Mouse (Mus musculus): ENCODE measurements around the gene Rnf215. TPM values are rescaled to one million over a fixed set of nuclear protein-coding genes. Genes with fewer than 3 reads are reported as not detected.

The Rnf215 gene
- total and polyA plus RNA-seq, 2 experiments from 2014 or later, result 49.7 to 90.4 TPM

DNA sequence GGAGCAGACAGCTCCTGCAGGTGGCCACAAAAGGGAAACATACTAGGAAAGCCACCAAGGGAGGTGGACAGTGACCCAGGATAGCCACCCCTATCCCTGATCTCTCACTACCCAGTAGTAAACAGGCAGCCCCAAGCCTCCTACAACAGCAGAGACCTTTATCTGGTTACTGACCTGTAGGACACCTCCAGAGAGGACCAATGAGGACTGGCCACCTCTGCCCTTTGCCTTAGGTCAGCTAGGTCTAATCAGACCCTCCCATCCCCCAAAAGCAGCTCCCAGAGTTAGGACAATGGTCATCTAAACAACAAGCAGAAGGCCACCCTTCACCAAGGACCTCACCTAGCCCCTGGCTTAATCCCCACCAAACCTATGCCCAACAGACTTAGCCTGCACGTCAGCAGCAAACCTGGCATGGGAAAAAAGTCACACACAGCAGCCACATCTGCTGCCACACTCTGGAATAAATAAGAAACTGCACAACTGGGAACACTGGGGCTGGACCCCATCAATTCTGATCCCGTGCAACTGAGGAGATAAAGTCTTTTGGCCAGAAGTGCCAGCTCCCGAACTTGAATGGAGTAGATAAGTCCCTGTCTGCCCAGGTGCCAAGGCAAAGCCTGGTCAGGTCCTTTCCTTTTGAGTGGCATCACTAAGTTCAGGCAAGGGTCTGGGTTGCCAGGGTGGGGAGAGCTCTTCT is 17.5 kb upstream of the Rnf215 start:
- H3K9me3 ChIP-seq (ENCODE audit: low read length), result no peaks in the 10 kb centered on the region
- peak overlapping the region; percentile 89; the same call in 1 of the 2 replicates for H3K27ac ChIP-seq
- WGBS, result 12% methylated on average over 3 of the region's 3 CpGs
- peak overlapping the region; percentile 79 for H3K4me2 ChIP-seq (ENCODE audit: low read depth, low read length)
- H3K36me3 ChIP-seq (ENCODE audit: insufficient read depth, low read length), result no peaks in the 10 kb centered on the region
- ATAC-seq (peak; percentile 43), DNase-seq (ENCODE audit: low spot score) (peak; percentile 50)
- H3K4me1 ChIP-seq (ENCODE audit: insufficient read depth, low read length), result peaks cover 25% of the 10 kb centered on the region
- H3K27me3 ChIP-seq (ENCODE audit: insufficient read depth, low read length), result no peaks in the 10 kb centered on the region
- peak overlapping the region; percentile 82 for H3K9ac ChIP-seq (replicated peaks; ENCODE audit: low read length)
- TF ChIP-seq CTCF (IDR thresholded peaks at IDR 0.05; ENCODE audit: low read depth), result peak; percentile 49
- H3K4me3 ChIP-seq (ENCODE audit: low read length), result peak overlapping the region; percentile 63

DNA sequence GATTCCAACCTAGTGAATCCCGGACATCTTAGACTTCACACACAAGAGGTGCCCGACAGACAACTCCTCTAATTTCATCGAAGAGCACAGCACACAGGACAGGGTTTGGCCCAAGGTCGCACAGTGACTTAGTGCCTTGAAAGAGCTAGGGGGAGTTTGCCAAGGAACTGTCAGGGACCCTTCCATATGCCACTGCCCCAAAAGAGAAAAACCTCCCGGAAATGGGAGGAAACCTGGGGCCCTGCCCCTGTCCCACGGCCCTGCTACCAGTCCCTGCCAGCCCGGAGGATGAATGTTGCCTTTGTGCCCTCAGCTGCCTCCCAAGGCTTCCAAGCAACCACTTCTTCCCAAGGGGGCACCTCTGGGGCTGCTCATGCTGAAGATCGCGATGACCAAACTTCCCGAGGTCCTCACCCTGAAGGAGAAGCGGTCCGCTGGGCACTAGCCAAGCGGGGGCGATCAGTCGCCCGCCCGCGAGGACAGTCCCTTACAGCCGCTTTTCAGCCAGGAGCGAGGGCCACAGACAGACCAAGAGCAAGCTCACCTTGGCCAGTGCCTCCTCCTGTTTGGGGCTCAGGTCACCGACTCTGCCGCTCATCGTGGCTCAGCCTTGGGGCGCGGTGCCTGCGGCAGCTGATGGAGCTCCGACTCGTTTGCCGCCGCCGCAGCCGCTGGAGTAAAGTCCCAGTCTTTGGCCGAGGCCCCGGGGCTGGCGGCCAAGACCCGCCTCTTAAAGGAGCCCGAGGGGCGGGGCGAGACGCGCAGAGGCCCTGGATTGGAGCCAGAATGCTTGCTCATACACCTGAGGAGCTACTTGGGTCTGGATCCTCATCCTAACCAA is 16.7 kb upstream of the Rnf215 start:
- WGBS, result 2% methylated on average over 41 of the region's 41 CpGs
- peak overlapping the region; percentile 89 for H3K27ac ChIP-seq

DNA sequence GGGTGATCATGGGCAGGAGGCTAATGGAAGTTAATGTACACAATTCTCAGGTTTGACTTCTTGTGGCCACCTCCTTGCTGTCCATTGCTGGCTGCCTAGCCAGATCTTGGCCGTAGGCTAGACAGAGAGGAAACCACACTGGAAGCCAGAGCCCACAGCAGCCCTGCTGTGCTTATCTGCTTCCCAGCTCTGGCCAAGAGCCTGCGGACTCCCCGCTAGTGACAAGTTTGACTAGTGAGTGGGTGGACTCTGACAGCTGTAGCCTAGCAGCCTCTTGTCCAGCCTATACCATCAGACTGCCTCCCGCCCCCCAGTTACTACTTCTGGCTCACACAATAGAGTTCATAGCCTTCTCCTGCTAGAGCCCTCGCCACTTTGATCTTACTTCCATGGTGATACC is 15.4 kb upstream of the Rnf215 start:
- Histone ChIP-seq H3K9me3 (ENCODE audit: low read length) (0 out of 2 replicates have a peak, but pooled peaks cover 2% of the 10 kb centered on the region), H3K36me3 (ENCODE audit: insufficient read depth, low read length) (no peaks in the 10 kb centered on the region), H3K9ac (replicated peaks; ENCODE audit: low read length) (no peak overlapping the region), H3K4me3 (ENCODE audit: low read length) (no peak overlapping the region), H3K27ac (no peak overlapping the region), H3K4me1 (ENCODE audit: insufficient read depth, low read length) (peaks cover 25% of the 10 kb centered on the region), H3K4me2 (ENCODE audit: low read depth, low read length) (no peak overlapping the region), H3K27me3 (ENCODE audit: insufficient read depth, low read length) (no peaks in the 10 kb centered on the region)
- TF ChIP-seq CTCF (IDR thresholded peaks at IDR 0.05; ENCODE audit: low read depth), result no peak
- WGBS, result 55% methylated on average over 5 of the region's 5 CpGs
- DNase-seq (ENCODE audit: low spot score), result no peak
- ATAC-seq, result no peak

More for the DNA sequence above, 16.7 kb upstream of the Rnf215 start:
- Histone ChIP-seq H3K4me2 (ENCODE audit: low read depth, low read length) (peak overlapping the region; percentile 79), H3K27me3 (ENCODE audit: insufficient read depth, low read length) (no peaks in the 10 kb centered on the region), H3K4me1 (ENCODE audit: insufficient read depth, low read length) (peaks cover 25% of the 10 kb centered on the region), H3K4me3 (ENCODE audit: low read length) (peak overlapping the region; percentile 63), H3K9ac (replicated peaks; ENCODE audit: low read length) (peak overlapping the region; percentile 82), H3K36me3 (ENCODE audit: insufficient read depth, low read length) (no peaks in the 10 kb centered on the region), H3K9me3 (ENCODE audit: low read length) (no peaks in the 10 kb centered on the region)
- TF ChIP-seq CTCF (IDR thresholded peaks at IDR 0.05; ENCODE audit: low read depth), result no peak
- DNase-seq (ENCODE audit: low spot score) (peak; percentile 89), ATAC-seq (peak; percentile 78)

DNA sequence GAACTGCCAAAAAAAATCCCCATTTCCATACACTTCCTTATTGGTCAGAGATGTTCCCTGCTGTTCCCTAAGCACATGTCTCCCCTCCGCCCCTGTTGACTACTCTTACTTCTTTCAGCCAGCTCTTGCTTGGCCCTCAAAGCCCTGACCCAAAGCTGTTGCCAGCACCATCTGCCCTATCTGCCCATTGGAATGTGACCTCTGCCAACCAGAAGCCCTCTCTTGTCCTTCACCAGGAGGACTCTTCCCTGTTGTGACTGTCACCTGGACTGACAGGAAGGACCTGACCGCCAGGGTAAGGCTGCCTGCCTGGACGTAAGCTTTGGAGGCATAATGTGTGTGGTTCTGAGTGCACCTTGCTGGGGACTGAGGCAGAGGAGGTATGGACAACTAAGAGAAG is 13.3 kb upstream of the Rnf215 start:
- 86% methylated on average over 3 of the region's 3 CpGs for WGBS
- TF ChIP-seq CTCF (IDR thresholded peaks at IDR 0.05; ENCODE audit: low read depth), result no peak
- no peak overlapping the region for H3K4me2 ChIP-seq (ENCODE audit: low read depth, low read length)
- ATAC-seq, result no peak
- H3K27ac ChIP-seq, result no peak overlapping the region
- no peak overlapping the region for H3K9ac ChIP-seq (replicated peaks; ENCODE audit: low read length)
- no peaks in the 10 kb centered on the region for H3K36me3 ChIP-seq (ENCODE audit: insufficient read depth, low read length)
- peaks cover 3% of the 10 kb centered on the region; the same call in 1 of the 2 replicates for H3K9me3 ChIP-seq (ENCODE audit: low read length)
- no peak for DNase-seq (ENCODE audit: low spot score)
- H3K4me1 ChIP-seq (ENCODE audit: insufficient read depth, low read length), result peaks cover 25% of the 10 kb centered on the region
- no peaks in the 10 kb centered on the region for H3K27me3 ChIP-seq (ENCODE audit: insufficient read depth, low read length)
- no peak overlapping the region for H3K4me3 ChIP-seq (ENCODE audit: low read length)

DNA sequence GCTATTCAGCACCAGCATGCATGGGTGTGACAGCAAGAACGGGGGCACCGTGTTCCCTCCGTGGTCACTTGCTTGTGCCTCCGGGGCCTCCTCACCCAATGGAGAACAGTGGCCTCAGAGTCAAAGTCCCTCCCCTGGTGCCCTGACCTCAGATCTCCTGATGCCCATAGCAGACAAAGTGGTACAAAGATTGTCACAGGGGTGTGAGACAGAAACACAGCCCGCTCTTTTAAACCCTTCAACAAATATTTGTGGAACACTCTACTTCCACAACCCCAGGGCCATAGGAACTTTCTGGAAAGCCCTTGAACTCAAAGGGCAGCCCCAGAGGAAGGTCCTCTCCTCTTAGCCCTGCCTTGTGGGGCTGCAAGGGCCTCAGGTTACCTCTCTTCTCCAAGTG is 12.8 kb upstream of the Rnf215 start:
- TF ChIP-seq CTCF (IDR thresholded peaks at IDR 0.05; ENCODE audit: low read depth), result no peak
- Histone ChIP-seq H3K27ac (no peak overlapping the region), H3K9ac (replicated peaks; ENCODE audit: low read length) (no peak overlapping the region), H3K4me2 (ENCODE audit: low read depth, low read length) (no peak overlapping the region), H3K36me3 (ENCODE audit: insufficient read depth, low read length) (no peaks in the 10 kb centered on the region), H3K4me1 (ENCODE audit: insufficient read depth, low read length) (peaks cover 20% of the 10 kb centered on the region), H3K27me3 (ENCODE audit: insufficient read depth, low read length) (no peaks in the 10 kb centered on the region), H3K4me3 (ENCODE audit: low read length) (no peak overlapping the region), H3K9me3 (ENCODE audit: low read length) (peaks cover 3% of the 10 kb centered on the region; the same call in 1 of the 2 replicates)
- ATAC-seq, result no peak
- DNase-seq (ENCODE audit: low spot score), result no peak
- WGBS, result 69% methylated on average over 5 of the region's 5 CpGs

DNA sequence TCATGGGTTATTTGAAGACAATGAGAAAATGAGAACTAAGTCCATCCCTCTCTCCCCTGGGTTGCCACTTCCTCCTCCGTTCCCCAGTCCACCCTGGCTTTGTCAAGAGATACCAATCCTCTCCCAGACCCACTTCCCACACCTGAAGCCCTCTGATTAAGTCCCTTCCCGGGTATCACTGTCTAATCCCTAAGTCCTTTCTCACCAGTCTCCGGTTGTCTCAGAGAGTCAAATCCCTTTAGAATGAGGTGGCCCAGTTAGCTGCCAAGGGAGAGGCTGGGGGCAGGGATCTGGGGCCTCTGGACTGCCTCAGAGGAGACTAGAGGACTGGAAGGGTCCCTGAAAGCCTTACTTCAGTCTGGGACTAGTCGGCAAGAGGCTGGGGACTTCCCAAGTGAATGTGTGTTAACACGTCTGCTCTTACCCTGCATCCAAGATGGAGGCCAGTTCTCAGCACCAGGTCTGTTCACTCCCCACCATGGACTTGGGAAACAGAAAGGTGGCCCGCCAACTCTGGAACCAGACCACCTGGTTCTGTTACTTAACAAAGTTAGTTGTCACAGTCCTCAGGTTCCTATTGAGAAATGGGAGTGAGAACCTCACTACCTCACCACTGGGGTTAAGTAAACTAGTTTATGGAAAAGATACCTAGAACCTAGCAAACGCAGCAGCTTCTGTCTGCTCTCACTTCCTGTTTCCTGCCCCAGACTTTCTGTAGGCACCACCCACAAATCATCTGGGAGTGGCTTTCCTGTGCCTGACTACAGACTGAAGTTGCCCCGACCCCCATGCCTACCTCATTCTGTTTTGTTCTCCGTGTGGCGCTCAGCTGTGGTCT is 12.0 kb upstream of the Rnf215 start, which contains the start of gene Sec14l2:
Gene Sec14l2, minus strand, starts transcription at position 674 of the 838 bp plus-strand sequence.
- ATAC-seq (no peak), DNase-seq (ENCODE audit: low spot score) (no peak)
- WGBS, result 80% methylated on average over 10 of the region's 10 CpGs
- Histone ChIP-seq H3K4me2 (ENCODE audit: low read depth, low read length) (no peak within 1 kb of the TSS), H3K27ac (no peak within 1 kb of the TSS), H3K27me3 (ENCODE audit: insufficient read depth, low read length) (no peaks in the 10 kb centered on the region), H3K9me3 (ENCODE audit: low read length) (peaks cover 3% of the 10 kb centered on the region; the same call in 1 of the 2 replicates), H3K9ac (replicated peaks; ENCODE audit: low read length) (no peak within 1 kb of the TSS), H3K36me3 (ENCODE audit: insufficient read depth, low read length) (no peaks in the 10 kb centered on the region), H3K4me1 (ENCODE audit: insufficient read depth, low read length) (peaks cover 14% of the 10 kb centered on the region; the same call in 1 of the 2 replicates), H3K4me3 (ENCODE audit: low read length) (no peak within 1 kb of the TSS)
- no peak for TF ChIP-seq CTCF (IDR thresholded peaks at IDR 0.05; ENCODE audit: low read depth)
